Mouse (Mus musculus) layer of hippocampus, postnatal 36 days (tissue): ENCODE data around the gene Sult5a1. TPM values are rescaled to one million over a fixed set of nuclear protein-coding genes. Genes with fewer than 3 reads are reported as not detected.
"Not testable (repeated sequence)": the region's sequence is repeated elsewhere in the genome, so short reads cannot be mapped to it uniquely, and the experiment has no call there.

Source experiments
- DNase-seq, 2 experiments: peaks; one replicate each; pipeline ENCODE4 v3.0.0; 2022
- total RNA-seq, 2 experiments: library from RNA; stranded (reverse); gene quantifications; 2 replicates each; pipeline ENCODE4 v1.2.3; 2021

Sult5a1 gene
- 1 to 10 TPM; 1.6 to 2.2 TPM for total RNA-seq

DNA sequence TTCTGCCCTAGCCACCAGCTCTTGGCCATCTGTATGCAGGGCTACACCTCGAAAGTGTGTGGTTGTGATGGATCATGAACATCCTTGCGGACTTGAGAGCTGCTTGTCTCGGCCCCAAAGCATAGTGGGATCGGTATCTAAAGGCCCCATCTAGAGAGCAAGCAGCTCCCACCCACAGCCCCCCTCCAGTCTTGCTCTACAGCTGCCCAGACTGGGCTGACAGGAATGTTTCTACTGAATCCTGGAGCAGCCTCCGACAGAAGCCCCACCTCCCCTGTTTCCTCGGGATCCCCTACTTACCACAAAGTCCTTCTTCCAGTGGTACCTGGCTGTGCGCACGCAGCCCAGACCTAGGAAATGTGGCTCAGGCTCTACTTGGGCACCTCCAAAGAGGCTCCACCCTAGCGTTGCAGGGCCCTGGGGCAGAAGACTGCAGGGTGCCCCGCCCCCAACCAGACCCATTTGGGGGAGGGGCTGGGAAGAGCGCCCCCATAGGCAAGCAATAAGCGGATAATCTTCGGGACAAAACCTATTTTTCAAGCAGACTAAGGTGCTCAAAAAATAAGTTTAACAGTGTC is at the start of gene Sult5a1:
Sult5a1 (minus strand) TSS at position 428 of the 578 bp plus-strand sequence.
- no peak for DNase-seq

DNA sequence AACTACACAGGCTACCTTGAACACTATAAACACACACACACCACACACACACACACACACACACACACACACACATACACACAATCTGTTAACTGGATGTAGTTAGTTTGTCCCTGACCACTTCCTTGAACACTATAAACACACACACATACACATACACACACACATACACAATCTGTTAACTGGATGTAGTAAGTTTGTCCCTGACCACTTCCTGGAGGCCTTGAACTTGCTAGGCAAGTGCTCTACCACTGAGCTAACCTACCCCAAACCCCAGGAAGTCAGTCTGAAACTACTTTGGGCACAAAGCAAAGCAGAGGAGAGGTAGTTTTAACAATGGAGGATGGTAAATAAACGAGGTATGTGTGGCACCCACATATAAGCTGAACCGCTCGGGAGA is 45.5 kb upstream of the Sult5a1 start:
- no peak for DNase-seq

DNA sequence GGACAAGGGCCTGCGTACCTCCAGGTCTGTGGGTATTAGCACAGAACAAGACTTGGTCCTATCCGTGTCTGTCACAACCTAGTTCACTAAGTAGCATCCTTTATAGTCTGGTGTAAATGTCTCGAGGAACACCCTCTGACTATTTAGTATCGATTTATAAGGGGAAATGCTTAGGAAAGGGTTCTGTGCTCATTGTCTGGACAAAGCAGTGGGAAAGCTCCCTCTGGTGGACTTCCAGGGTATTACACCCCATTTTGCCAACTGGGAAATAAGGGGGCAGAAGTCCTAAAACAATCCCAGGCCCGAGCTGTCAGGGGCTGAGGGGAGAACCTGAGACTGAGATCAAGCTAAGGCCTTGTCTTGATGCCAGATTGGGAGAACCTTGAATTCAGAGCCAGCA is 44.2 kb upstream of the Sult5a1 start:
- peak; percentile 57 to 80 for DNase-seq

DNA sequence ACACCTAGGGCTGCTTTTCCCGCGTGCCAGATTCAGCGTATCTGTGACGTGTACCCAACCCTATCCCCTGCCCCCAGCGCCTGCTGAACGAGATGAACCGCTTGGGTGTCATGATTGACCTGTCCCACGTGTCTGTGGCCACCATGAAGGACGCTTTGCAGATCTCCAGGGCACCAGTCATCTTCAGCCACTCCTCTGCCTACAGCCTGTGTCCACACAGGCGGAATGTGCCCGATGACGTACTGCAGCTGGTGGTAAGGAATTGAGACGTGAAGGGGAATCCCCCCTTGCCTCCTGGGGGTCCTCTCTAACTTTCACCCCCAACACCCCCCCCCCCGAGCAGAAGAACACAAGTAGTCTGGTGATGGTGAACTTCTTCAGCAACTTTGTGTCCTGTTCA is 41.7 kb upstream of the Sult5a1 start:
- DNase-seq = no peak

DNA sequence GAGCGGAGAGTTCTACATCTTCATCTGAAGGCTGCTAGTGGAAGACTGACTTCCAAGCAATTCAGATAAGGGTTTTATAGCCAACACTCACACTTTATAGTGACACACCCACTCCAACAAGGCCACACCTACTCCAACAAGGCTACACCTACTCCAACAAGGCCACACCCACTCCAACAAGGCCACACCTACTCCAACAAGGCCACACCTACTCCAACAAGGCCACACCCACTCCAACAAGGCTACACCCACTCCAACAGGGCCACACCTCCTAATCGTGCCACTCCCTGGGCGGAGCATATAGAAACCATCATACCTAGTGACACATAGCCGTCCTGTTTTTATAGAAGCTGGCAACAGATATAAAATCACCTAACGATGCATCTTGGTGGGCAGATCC is 38.9 kb upstream of the Sult5a1 start:
- DNase-seq = not testable (repeated sequence)

DNA sequence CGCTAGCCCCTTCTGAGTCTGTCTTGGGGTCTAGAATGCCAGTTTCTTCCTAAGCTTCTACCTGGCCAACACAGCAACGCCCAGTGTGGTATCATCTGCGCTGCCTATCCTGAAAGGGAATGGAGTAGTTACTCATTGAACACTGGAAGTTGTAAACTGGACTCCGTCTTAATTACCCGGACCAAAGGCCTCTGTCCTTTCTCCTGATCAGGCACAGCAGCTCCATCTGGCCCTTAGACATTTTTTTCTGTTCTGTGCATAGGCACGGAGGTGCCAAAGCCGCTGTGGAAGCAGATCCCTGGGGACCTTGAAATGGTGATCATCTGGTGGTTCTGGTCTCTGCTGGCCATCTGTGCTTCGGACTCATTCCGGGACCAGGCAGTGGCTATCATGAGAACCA is 35.7 kb upstream of the Sult5a1 start:
- no peak for DNase-seq

DNA sequence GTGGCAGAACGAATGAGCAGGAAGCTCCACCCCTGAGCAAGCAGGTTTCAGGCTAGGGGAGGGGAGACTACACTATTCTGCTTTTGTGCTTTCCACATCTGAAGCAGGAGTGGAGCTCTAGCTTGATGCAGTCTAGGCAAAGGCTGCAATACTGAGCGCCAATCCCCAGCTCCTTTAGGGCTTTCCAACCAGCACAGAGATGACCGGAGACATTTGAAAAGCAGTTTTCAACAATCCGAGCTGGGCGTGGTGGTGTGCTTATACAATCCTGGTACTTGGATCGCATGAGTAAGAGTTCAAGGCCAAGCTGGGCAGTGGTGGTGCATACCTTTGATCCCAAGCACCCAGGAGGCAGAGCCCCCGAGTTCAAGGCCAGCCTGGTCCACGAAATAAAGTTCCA is 33.8 kb upstream of the Sult5a1 start:
- no peak for DNase-seq

DNA sequence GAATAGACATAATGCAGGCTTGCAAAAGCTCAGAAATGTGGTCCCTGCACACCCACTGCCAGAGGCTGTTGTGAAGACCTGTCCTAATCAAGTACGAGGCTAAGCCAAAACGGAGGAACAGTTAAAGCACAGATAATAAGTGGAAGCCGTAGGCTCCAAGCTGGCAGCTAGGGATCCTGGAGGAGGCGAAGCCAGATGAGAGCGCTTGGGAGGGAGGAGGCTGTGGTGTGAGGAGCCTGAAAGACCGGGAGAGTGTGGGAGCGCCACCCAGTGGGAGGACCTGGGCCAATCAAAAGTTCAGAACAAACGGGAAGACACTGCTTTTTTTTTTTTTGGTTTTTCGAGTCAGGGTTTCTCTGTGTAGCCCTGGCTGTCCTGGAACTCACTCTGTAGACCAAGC is 32.6 kb upstream of the Sult5a1 start:
- peak; percentile 70 to 74 for DNase-seq

DNA sequence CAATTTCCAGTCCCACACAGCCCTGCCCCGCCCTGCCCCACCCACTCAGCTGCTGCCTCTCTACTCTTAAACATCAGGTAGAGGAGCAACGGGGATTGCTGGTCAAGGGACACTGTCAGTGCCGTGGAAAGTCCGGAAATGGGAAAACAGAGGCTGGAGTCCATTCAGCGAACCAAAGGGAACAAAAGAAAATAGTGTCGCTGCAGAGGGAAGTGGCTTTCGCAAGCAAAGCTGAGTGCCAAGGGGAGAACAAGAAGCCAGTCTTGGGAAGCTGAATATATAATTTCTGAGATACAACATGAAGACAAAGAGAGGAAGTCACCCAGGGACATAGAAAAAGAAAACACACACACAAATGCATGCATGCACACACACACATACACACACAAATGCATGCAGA is 30.7 kb upstream of the Sult5a1 start:
- DNase-seq = no peak

DNA sequence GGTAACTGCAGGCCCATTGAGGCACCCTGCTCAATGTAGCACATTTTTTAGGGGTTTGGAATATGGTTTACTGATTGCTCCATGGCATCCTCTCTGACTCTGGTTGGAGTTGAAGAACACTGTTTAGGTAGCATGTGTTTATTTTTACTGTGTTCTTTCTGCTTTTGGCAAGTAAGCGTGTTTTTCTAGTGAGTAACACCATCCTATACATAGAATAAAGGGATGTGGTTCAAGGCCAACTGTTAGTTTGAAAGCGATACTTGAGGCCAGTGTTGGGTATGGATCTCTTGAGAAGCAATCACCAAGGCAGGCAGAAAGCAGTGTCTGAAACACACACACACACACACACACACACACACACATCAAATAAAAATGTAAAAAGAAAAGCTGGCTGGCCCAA is 29.9 kb upstream of the Sult5a1 start:
- no peak for DNase-seq

DNA sequence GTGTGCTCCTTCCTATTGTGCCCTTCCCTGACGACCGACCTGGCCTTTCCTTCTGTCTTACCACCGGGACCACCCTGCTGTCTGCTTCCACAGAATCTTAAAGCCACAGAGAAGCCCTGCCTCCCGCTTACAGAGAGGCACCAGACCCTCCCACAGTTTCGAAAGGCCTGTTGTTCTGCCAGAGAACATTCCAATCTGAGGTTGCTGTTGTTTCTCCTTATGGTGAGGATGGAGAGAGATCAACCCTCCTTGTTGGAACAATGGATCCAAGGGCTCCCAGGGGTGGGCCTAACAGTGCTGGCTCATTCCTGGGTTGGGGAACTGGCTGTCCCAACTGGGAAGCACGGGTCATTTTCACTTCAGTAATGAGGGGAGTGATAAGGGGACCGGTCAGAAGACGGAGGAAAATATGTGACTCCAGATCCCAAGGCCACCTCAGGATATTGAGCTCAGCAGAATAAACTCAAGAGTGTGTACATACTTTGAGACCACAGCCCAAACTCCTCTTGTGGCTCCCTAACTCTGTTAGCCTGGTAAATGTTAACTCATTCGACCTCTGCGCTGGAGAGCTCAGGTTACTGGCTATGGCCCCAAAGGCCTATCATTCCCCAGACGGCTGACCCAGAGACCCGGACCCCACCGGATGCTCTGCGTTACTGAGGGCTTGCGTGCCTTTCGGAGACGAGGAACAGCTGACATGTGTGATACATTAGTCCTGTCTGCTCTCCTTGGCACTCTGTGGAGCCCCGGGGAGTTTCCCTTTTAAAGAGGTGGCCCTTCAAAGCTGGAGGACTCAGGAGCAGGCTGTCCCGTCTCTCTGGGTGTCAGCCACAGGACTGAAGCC is 27.7 kb upstream of the Sult5a1 start, which contains the start of gene Dpep1:
Dpep1 (plus strand) TSS at position 677 of the 844 bp plus-strand sequence.
- DNase-seq = no peak

DNA sequence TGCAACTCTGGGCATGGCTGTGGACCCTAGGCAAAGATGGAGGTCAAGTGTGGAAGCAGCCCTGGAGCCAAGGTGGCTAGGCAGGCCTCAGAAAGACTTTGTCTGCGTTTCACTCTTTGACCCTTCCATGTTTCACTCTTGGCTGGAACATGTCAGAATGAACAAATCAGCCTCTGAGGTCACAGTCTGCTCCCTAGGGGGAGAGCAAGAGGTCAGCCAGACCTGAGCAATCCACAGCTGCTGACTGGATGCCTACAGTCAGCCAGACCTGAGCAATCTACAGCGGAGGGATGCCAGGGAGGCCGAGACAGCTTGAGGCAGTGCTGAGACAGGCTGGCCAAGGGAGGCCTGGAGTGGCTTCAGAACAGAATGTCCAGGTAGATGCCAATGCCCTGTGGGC is 23.3 kb upstream of the Sult5a1 start:
- no peak for DNase-seq

DNA sequence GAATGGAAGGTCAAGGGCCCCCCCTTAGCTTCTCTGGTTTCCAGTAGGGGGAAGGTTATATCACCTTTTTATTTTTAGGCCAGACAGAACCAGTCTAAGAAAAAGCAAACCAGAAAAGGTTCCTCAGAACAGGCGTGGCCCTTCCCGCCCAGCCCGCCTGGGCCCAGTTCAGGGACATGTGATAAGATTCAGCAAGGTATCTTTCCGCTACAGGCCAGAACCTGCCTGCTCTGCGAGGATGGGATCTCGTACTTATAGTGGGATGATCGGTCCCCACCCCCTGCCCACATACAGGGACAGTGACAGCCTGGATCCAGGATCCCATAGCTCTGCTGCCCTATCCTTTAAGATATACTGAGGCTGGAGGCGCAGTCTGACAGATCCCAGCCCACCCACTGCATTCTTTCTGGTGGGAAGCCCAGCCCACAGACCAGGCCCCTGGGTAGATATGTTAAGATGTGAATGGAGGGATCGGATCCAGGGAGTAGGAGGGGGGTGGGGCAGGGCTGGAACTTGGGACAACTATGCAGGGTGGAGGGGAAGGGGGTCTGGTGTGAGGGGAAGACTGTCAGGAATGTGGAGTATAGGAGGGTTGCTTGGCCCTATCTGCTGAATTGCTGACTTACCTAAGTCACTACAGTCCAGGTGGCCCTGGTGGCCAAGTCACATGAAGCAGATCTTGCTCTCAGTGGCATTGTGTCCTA is 1.9 kb downstream of the Sult5a1 start:
- DNase-seq = no peak

DNA sequence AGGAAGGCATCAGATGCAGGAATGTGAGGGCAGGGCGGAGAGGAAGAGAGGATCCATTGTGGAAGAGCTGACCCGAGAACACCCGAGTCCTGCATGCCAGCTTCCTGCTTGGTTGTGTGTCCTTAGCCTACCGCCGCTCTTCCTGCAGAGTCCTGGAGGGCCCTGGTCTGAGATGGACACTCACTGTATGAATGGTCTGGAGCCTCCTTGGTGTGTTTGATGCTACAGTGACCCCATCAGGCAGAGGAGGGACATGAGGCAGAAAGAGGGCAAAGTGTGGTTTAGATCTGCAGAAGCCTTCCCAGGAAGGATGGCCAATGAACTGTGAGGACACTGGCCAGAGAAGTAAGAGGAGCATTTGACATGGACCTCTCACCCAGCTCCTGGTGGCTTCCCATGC is 2.9 kb downstream of the Sult5a1 start:
- no peak for DNase-seq

DNA sequence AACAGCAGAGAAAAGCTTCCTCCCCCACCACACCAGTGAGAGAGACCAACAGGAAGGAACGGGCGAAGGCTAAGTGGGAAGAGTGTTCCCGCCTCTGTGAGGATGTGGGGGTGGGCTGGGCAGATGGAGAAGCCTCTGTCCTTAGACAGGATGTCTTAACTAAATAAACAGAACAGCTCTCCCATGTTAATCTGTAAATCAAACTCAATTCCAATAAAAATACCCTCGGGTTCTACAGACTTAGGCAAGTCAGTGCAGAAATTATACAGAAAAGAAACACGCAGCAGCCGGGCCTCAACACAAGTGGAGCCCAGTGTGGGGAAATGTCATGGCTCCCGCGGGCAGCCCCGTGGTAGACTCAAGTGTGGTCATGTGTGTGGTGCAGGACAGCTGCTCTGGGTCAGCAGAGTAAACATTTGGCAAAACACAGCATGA is 7.4 kb downstream of the Sult5a1 start:
- peak; percentile 41 to 60 for DNase-seq

DNA sequence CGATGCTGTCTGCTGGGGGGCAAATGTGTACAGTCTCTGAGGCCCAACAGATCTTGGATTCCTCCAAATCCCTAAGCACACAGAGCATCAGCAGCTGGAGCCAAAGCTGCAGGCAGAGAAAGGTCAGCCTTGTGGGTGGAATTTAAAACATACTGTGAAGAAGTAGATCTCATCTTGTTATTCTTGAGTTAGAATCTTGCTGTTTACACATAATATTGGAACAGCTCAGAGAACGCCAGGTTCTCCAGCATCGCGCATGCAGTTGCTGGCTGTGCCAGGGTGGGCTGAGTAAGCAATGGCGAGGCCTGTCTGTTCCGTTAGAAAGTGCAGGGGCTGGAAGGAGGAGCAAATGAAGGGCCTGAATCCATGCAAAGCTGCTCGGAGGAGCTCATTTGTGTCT is 11.7 kb downstream of the Sult5a1 start:
- peak; percentile 61 to 62 for DNase-seq

DNA sequence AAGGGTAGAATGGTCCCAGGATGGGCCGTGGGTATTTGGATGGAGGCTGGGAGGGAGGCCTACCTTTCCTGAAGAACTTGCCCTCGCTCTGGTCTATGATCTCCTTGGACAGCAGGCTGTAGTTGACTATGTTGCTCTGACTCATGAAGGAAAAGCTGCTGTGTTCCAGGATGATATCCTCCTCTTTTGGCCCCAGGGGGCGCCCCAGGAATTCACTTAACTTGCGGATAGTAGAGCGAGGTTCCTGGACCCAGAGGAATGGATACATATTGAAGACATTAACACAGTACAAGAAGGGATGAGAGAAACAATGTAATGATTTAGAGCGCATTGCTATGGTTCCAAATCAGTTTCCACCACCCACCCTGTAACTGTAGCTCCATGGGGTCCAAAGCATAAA is 12.8 kb downstream of the Sult5a1 start:
- DNase-seq = no peak

DNA sequence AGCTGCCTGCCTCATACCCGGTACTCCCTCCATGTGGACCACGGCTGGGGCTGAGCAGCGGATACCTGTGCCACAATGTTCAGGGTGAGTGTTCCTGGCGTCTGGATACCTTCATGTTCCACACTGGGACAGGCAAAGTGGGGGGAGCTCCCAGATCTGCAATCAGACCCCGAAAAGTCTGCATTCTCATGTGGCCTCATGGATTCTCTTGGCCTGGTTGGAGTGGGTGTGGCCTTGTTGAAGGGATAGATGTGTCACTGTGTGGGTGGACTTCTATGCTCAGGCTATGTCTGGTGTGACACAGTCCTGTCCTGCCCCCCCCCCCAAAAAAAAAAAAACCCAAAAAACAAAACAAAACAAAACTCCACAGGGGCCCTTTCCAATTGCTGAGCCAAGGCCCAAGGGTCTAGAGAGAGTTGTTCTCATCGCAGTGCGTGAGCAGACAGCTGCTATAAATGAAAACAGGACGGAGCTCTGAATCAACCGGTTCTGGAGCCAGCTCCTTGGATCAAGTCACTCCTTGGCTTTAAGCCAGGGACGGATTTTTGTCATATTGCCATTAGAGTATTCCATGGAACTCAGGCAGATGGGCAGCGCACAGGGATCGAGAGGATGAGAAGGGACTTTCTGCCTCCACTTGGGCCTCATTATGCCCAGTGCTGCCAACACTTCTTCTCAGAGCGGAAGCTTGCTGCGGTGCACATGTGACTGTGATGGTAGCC is 16.2 kb downstream of the Sult5a1 start:
- DNase-seq = peak in 1 of 2 experiments; percentile 49

DNA sequence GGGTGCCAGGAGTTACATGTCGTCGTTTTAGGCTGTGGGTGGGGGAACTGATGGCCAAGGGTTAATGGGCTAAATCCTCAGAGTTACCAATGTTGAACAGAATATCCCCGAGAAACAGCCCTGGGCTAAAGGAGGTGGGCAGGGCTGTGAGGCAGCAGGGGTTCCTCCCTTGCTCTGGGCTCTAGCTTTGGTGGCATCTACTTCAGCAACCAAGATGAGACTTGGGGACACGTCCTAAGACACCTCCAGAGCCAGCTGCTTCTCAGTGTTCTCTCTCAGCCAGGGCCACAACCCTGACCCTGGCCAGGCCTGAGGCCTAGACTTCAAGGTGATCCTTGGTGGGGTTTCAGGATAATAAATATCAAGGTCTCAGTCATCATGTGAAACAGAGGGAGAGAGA is 19.4 kb downstream of the Sult5a1 start:
- DNase-seq = no peak

DNA sequence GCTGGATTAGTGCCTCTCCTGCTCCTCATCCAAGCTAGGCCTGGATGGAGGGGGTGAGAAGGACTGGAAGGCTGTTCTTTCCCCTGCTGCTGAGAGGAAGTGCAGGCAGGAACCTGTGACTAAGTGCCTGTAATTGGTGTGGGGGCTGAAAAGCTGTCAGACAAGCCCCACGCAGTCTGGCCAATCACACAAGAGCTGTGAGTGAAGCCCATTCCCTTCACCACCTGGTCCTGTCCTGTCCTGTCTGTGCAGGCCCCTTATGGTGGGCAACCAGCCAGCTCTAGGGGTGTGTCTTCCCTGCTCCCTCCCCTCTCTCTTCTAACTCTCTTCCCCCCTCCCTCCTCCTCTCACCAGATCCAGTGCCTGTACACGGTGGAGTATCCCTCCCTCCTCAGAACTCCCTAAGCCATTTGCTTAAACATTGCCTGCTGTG is 20.5 kb downstream of the Sult5a1 start:
- DNase-seq = peak; percentile 62 to 71

DNA sequence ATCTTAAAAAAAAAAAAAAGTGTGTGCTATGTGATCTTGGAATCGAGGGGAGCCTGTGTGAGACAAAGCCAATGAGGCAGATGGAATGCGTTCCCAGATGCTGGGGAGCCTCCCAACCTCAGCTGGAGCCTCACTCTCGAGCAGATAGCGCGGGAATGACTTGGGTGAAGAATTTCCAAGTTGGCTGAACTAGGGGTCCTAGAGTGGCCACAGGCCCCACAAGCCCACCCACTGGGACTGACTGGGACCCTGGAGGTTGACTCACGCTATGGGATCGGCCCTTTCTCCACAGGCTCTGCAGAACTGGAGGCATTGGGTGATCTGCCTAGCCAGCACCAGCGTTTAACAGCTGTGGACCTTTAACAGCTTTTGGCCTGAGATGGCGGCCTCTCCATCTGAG is 21.8 kb downstream of the Sult5a1 start:
- no peak for DNase-seq

DNA sequence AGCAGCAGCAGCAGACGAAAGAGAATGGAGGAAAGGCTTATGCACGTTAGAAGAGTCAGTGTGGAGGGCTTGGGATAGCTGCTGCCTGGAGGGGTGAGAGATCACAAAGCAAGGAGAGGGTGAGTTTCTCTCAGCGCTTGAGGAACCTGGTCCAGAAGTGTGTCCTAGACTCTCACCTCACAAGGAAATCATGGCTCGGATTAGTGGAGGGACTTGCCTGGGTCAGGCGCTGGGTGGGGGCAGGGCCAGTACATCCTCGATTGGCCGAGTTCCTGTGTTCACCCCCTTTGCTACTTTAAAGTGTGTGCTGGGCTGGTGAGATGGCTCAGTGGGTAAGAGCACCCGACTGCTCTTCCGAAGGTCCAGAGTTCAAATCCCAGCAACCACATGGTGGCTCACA is 22.3 kb downstream of the Sult5a1 start:
- DNase-seq = no peak

DNA sequence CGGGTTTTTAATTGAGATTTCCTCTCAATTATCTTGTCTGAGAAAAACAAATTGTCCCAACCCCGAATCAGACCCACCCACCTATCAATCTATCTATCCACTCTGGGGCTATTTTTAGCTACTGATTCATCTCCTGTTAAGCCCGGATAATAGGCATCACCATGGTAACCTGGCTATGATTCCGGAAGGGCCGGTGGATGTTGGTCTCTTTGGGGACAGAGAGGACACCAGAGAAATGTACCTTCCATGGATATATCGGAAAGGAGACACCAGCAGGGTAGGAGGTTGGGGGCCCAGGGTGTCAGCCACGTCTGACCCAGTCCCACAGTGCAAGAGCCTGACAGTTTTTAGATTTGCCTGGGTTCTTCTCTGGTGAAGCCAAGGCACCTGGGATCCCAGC is 22.7 kb downstream of the Sult5a1 start:
- peak in 1 of 2 experiments; percentile 45 for DNase-seq
